ENCODE assay signal across 19 mouse cellular contexts in the genomic region with DNA sequence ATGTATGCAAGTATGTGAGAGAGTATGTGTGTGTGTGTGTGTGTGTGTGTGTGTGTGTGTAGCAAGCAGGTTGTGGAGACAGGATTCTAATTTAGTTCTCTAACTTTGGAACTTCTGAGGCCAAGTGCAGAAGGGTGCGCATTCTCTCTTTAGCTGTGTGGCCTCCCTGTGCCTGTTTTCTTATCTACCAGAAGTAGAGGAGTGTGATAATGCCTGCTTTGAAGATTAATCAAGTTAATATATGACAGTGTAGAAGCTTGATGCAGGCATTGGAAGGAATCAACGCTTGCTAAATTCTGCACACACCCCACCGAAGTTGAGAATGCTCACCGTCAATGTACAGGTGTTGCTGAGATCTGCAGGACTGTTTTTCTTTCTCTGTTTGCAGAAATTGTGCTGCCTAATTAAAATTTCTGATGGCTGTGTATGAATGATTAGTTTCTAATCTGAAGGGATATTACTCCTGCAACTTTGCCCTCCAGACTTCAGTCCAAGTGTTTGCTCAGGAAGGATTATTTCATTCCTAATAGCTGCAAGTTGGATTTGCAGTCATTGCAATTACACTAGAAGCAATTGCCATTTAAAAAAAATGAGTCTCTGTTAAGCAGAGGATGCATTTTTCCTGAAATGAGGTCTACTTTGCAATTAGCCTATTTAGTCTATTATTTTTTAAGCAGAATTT.
DNase-seq lines count a peak whose midpoint lies in the region; ATAC-seq and TF ChIP-seq lines count a peak whose summit lies in the region.
"Had no signal": no experiment of that assay in that cellular context is flagged by ENCODE, and none has a peak within 500 bp of the region (broad histone marks: within the 10 kb centered on the region; RNA-seq: fewer than 3 reads in every experiment).

No protein-coding gene starts in this region.

- H3K27me3 ChIP-seq in intestine, embryonic 14.5 days (replicated peaks; ENCODE audit: control insufficient read depth, insufficient read depth, low read length), result no peaks in the 10 kb centered on the region
- no peaks in the 10 kb centered on the region for H3K27me3 ChIP-seq in intestine, embryonic 15.5 days (replicated peaks)
- no peaks in the 10 kb centered on the region for H3K27me3 ChIP-seq in intestine, postnatal 0 days (replicated peaks; ENCODE audit: control insufficient read depth, insufficient read depth, low read length)
- H3K27me3 ChIP-seq in small intestine, adult 2 months (ENCODE audit: control insufficient read depth, insufficient read depth, low read length), result no peaks in the 10 kb centered on the region
- H3K27me3 ChIP-seq: embryonic facial prominence, embryonic 12.5 days; forebrain, embryonic 13.5 days; forebrain, embryonic 15.5 days had no signal

- DNase-seq in intestine, embryonic 14.5 days (ENCODE audit: low spot score), result no peak
- DNase-seq in kidney, postnatal 36 days, result no peak
- no peak for DNase-seq in adrenal gland, adult 2 months
- no peak for DNase-seq in layer of hippocampus, adult 2 months (ENCODE audit: low spot score in 2 of 2)
- DNase-seq: adrenal gland, adult 8-10 months; adrenal gland, postnatal 14 days; adrenal gland, postnatal 36 days; cerebellum, adult 11-12 months; cerebellum, adult 2 months; cerebellum, adult 9-10 months; cerebellum, postnatal 10 days; cerebellum, postnatal 25 days had no signal

- no peaks in the 10 kb centered on the region for H3K9me3 ChIP-seq in intestine, embryonic 14.5 days (ENCODE audit: control insufficient read depth, low read length)
- H3K9me3 ChIP-seq in intestine, embryonic 15.5 days, result no peaks in the 10 kb centered on the region
- H3K9me3 ChIP-seq in intestine, postnatal 0 days (ENCODE audit: control insufficient read depth), result no peaks in the 10 kb centered on the region
- H3K9me3 ChIP-seq: embryonic facial prominence, embryonic 10.5 days; embryonic facial prominence, embryonic 12.5 days; forebrain, embryonic 15.5 days had no signal

- peak; percentile 19; the same call in 1 of the 2 replicates for ATAC-seq in intestine, embryonic 14.5 days (replicated peaks; ENCODE audit: low FRiP score, low TSS enrichment, low read depth)
- peak; percentile 82 for ATAC-seq in intestine, embryonic 15.5 days
- peak; percentile 45; the same call in 1 of the 2 replicates for ATAC-seq in intestine, postnatal 0 days
- ATAC-seq: forebrain, embryonic 13.5 days; forebrain, embryonic 15.5 days had no signal

- TF ChIP-seq CTCF in intestine, postnatal 0 days (IDR thresholded peaks at IDR 0.05; ENCODE audit: low read depth), result no peak
- TF ChIP-seq CTCF in small intestine, adult 2 months (IDR thresholded peaks at IDR 0.05; ENCODE audit: extremely low read depth, insufficient read length, insufficient replicate concordance, low read depth, low read length), result no peak
- no peak for TF ChIP-seq CTCF in layer of hippocampus, adult 2 months (conservative IDR thresholded peaks at IDR 0.05)

- H3K27ac ChIP-seq in intestine, embryonic 14.5 days (ENCODE audit: low read depth), result 0 out of 2 replicates have a peak overlapping the region, but pooled peaks have one; percentile 1
- H3K27ac ChIP-seq in intestine, embryonic 15.5 days, result peak overlapping the region; percentile 13; the same call in 1 of the 2 replicates
- no peak overlapping the region for H3K27ac ChIP-seq in intestine, postnatal 0 days (ENCODE audit: low read depth, low read length)
- peak overlapping the region; percentile 27; the same call in 1 of the 2 replicates for H3K27ac ChIP-seq in small intestine, adult 2 months (ENCODE audit: insufficient read depth, low read depth, low read length)
- no peak overlapping the region for H3K27ac ChIP-seq in layer of hippocampus, adult 2 months
- H3K27ac ChIP-seq: embryonic facial prominence, embryonic 10.5 days; embryonic facial prominence, embryonic 12.5 days; forebrain, embryonic 13.5 days; forebrain, embryonic 15.5 days had no signal

- no peaks in the 10 kb centered on the region for H3K4me1 ChIP-seq in intestine, embryonic 14.5 days (replicated peaks; ENCODE audit: control insufficient read depth, insufficient read depth, low read length)
- no peaks in the 10 kb centered on the region for H3K4me1 ChIP-seq in intestine, embryonic 15.5 days (replicated peaks)
- H3K4me1 ChIP-seq in intestine, postnatal 0 days (replicated peaks; ENCODE audit: control insufficient read depth, insufficient read depth, low read length), result no peaks in the 10 kb centered on the region
- peaks cover 15% of the 10 kb centered on the region; the same call in 1 of the 2 replicates for H3K4me1 ChIP-seq in small intestine, adult 2 months (ENCODE audit: control insufficient read depth, insufficient read depth, insufficient read length, low read length)
- H3K4me1 ChIP-seq: embryonic facial prominence, embryonic 10.5 days; embryonic facial prominence, embryonic 12.5 days; forebrain, embryonic 13.5 days; forebrain, embryonic 15.5 days had no signal

- WGBS in intestine, embryonic 14.5 days, result 58% methylated on average over 4 of the region's 4 CpGs
- WGBS in intestine, embryonic 15.5 days, result 54% methylated on average over 4 of the region's 4 CpGs
- WGBS in intestine, postnatal 0 days, result 27% methylated on average over 4 of the region's 4 CpGs
- 25% methylated on average over 4 of the region's 4 CpGs for WGBS in small intestine, adult 2 months

- no peak overlapping the region for H3K4me3 ChIP-seq in intestine, embryonic 14.5 days (ENCODE audit: low read depth, low read length)
- no peak overlapping the region for H3K4me3 ChIP-seq in intestine, embryonic 15.5 days (replicated peaks)
- H3K4me3 ChIP-seq in intestine, postnatal 0 days (ENCODE audit: low read depth, low read length), result no peak overlapping the region
- no peak overlapping the region for H3K4me3 ChIP-seq in small intestine, adult 2 months (ENCODE audit: low read depth, low read length)
- no peak overlapping the region for H3K4me3 ChIP-seq in layer of hippocampus, adult 2 months
- H3K4me3 ChIP-seq: embryonic facial prominence, embryonic 10.5 days; embryonic facial prominence, embryonic 12.5 days; forebrain, embryonic 13.5 days; forebrain, embryonic 15.5 days had no signal

- H3K36me3 ChIP-seq in intestine, embryonic 14.5 days (ENCODE audit: control insufficient read depth, insufficient read depth, low read length), result no peaks in the 10 kb centered on the region
- H3K36me3 ChIP-seq in intestine, embryonic 15.5 days, result no peaks in the 10 kb centered on the region
- H3K36me3 ChIP-seq in intestine, postnatal 0 days (ENCODE audit: control insufficient read depth, insufficient read depth), result no peaks in the 10 kb centered on the region
- H3K36me3 ChIP-seq in small intestine, adult 2 months (ENCODE audit: control insufficient read depth, insufficient read depth, low read length), result no peaks in the 10 kb centered on the region
- H3K36me3 ChIP-seq: embryonic facial prominence, embryonic 10.5 days; embryonic facial prominence, embryonic 12.5 days; forebrain, embryonic 15.5 days had no signal

- no peak overlapping the region for H3K9ac ChIP-seq in intestine, embryonic 14.5 days (ENCODE audit: low read length)
- H3K9ac ChIP-seq in intestine, embryonic 15.5 days, result no peak overlapping the region
- H3K9ac ChIP-seq in intestine, postnatal 0 days (ENCODE audit: low read depth, low read length), result no peak overlapping the region
- H3K9ac ChIP-seq: embryonic facial prominence, embryonic 12.5 days; forebrain, embryonic 13.5 days; forebrain, embryonic 15.5 days had no signal

- no peak overlapping the region for H3K4me2 ChIP-seq in intestine, embryonic 14.5 days (ENCODE audit: low read length)
- H3K4me2 ChIP-seq in intestine, embryonic 15.5 days (replicated peaks), result no peak overlapping the region
- H3K4me2 ChIP-seq in intestine, postnatal 0 days (replicated peaks; ENCODE audit: low read depth), result 0 out of 2 replicates have a peak overlapping the region, but pooled peaks have one; percentile 13
- H3K4me2 ChIP-seq: embryonic facial prominence, embryonic 12.5 days; forebrain, embryonic 13.5 days; forebrain, embryonic 15.5 days had no signal

- TF ChIP-seq POLR2A in small intestine, adult 2 months (IDR thresholded peaks at IDR 0.05; ENCODE audit: low read depth, low read length), result no peak

Comparison
In these comparisons a context has a peak if more than half of its experiments do, and no peak if none do; other contexts are left out.
1. H3K27ac ChIP-seq: peak in intestine, embryonic 14.5 days (single experiment), intestine, embryonic 15.5 days (single experiment) and small intestine, adult 2 months (single experiment); none in intestine, postnatal 0 days (single experiment) and layer of hippocampus, adult 2 months (single experiment).
2. ATAC-seq: peak in every context shown above with its lines; median percentile 82 in intestine, embryonic 15.5 days; 45 in intestine, postnatal 0 days; 19 in intestine, embryonic 14.5 days.